Mouse (Mus musculus): ENCODE measurements around the gene AY358078.
"Not testable (repeated sequence)": the region's sequence is repeated elsewhere in the genome, so short reads cannot be mapped to it uniquely, and the experiment has no call there.

AY358078 gene

GRCm38 (mm10) chr14:51855280-51855679 lies 55.4 kb downstream of the AY358078 start:
- in situ Hi-C loops (cut with MboI; ENCODE audit: low pct_unique_long_range_greater_than_20kb in 1 of 2, low sequenced_read_pairs in 2 of 2, unreplicated experiment in 1 of 2): loop anchor here in 1 of 2 experiments (5.0 kb wide), 1 partner anchor 68 kb away; no protein-coding TSS in a partner anchor

GRCm38 (mm10) chr14:51863603-51864002 lies 63.8 kb downstream of the AY358078 start:
- in situ Hi-C loops (cut with MboI; ENCODE audit: low pct_unique_long_range_greater_than_20kb in 1 of 2, low sequenced_read_pairs in 2 of 2, unreplicated experiment in 1 of 2): not testable (repeated sequence)

- in situ Hi-C loops (cut with MboI; ENCODE audit: low pct_unique_long_range_greater_than_20kb in 1 of 2, low sequenced_read_pairs in 2 of 2, unreplicated experiment in 1 of 2): no loop called here
Observed at GRCm38 (mm10) chr14:51870756-51871155, 70.9 kb downstream of the AY358078 start.

GRCm38 (mm10) chr14:51871741-51872140 lies 71.9 kb downstream of the AY358078 start:
- in situ Hi-C loops (cut with MboI; ENCODE audit: low pct_unique_long_range_greater_than_20kb in 1 of 2, low sequenced_read_pairs in 2 of 2, unreplicated experiment in 1 of 2): no loop called here
